Mouse (Mus musculus): Measurements from ENCODE around the gene Fgd5. TPM values are rescaled to one million over a fixed set of nuclear protein-coding genes. Genes with fewer than 3 reads are reported as not detected.

Fgd5 gene
- polyA plus RNA-seq, 2 experiments = 1.5 to 1.6 TPM

GRCm38 (mm10) chr6:92004806-92005205 lies 26.1 kb downstream of the Fgd5 start:
- DNase-seq (ENCODE audit: low read depth in 3 of 3, low spot score in 3 of 3) (no peak), ATAC-seq (ENCODE audit: insufficient read depth) (no peak)
- no peak overlapping the region for H3K9ac ChIP-seq (replicated peaks)
- H3K4me3 ChIP-seq (ENCODE audit: insufficient read depth in 1 of 2, low read depth in 2 of 2, low read length in 2 of 2) = no peak overlapping the region
- no peaks in the 10 kb centered on the region for H3K27me3 ChIP-seq (ENCODE audit: control insufficient read depth, insufficient read depth, low read length)
- 62% methylated on average over 3 of the region's 3 CpGs for WGBS (ENCODE audit: insufficient replicate concordance)
- H3K4me2 ChIP-seq (ENCODE audit: low read depth) = no peak overlapping the region
- H3K27ac ChIP-seq = no peak overlapping the region
- no peaks in the 10 kb centered on the region for H3K4me1 ChIP-seq (replicated peaks; ENCODE audit: control insufficient read depth in 2 of 2, insufficient read depth in 2 of 2, low read length in 1 of 2)
- no peak for TF ChIP-seq CTCF (IDR thresholded peaks at IDR 0.05; ENCODE audit: low read depth)
- no peak for TF ChIP-seq EP300 (IDR thresholded peaks at IDR 0.05; ENCODE audit: low read depth)
- H3K36me3 ChIP-seq (replicated peaks; ENCODE audit: control insufficient read depth, insufficient read depth, low read depth) = no peaks in the 10 kb centered on the region
- no peaks in the 10 kb centered on the region for H3K9me3 ChIP-seq (ENCODE audit: control insufficient read depth, low read length)

- DNase-seq (ENCODE audit: low read depth in 3 of 3, low spot score in 3 of 3) (no peak), ATAC-seq (ENCODE audit: insufficient read depth) (no peak)
- Histone ChIP-seq H3K9ac (replicated peaks) (no peak overlapping the region), H3K36me3 (replicated peaks; ENCODE audit: control insufficient read depth, insufficient read depth, low read depth) (no peaks in the 10 kb centered on the region), H3K4me3 (ENCODE audit: insufficient read depth in 1 of 2, low read depth in 2 of 2, low read length in 2 of 2) (no peak overlapping the region), H3K4me2 (ENCODE audit: low read depth) (no peak overlapping the region), H3K4me1 (replicated peaks; ENCODE audit: control insufficient read depth in 2 of 2, insufficient read depth in 2 of 2, low read length in 1 of 2) (peaks cover 0 to 3% of the 10 kb centered on the region in 2 experiments; a peak in 1 of 4 replicates), H3K27me3 (ENCODE audit: control insufficient read depth, insufficient read depth, low read length) (no peaks in the 10 kb centered on the region), H3K9me3 (ENCODE audit: control insufficient read depth, low read length) (no peaks in the 10 kb centered on the region), H3K27ac (no peak overlapping the region)
- 66% methylated on average over 2 of the region's 2 CpGs for WGBS (ENCODE audit: insufficient replicate concordance)
- TF ChIP-seq CTCF (IDR thresholded peaks at IDR 0.05; ENCODE audit: low read depth) (no peak), EP300 (IDR thresholded peaks at IDR 0.05; ENCODE audit: low read depth) (no peak)
Measured at GRCm38 (mm10) chr6:92010895-92011294, 32.2 kb downstream of the Fgd5 start.

GRCm38 (mm10) chr6:92012413-92012812 lies 33.7 kb downstream of the Fgd5 start:
- ATAC-seq (ENCODE audit: insufficient read depth) (no peak), DNase-seq (ENCODE audit: low read depth in 3 of 3, low spot score in 3 of 3) (no peak)
- 34% methylated on average over 5 of the region's 5 CpGs for WGBS (ENCODE audit: insufficient replicate concordance)
- Histone ChIP-seq H3K9me3 (ENCODE audit: control insufficient read depth, low read length) (no peaks in the 10 kb centered on the region), H3K36me3 (replicated peaks; ENCODE audit: control insufficient read depth, insufficient read depth, low read depth) (no peaks in the 10 kb centered on the region), H3K27ac (no peak overlapping the region), H3K4me3 (ENCODE audit: insufficient read depth in 1 of 2, low read depth in 2 of 2, low read length in 2 of 2) (no peak overlapping the region), H3K4me2 (ENCODE audit: low read depth) (no peak overlapping the region), H3K9ac (replicated peaks) (no peak overlapping the region), H3K27me3 (ENCODE audit: control insufficient read depth, insufficient read depth, low read length) (no peaks in the 10 kb centered on the region), H3K4me1 (replicated peaks; ENCODE audit: control insufficient read depth in 2 of 2, insufficient read depth in 2 of 2, low read length in 1 of 2) (peaks cover 0 to 3% of the 10 kb centered on the region in 2 experiments; a peak in 1 of 4 replicates)
- TF ChIP-seq EP300 (IDR thresholded peaks at IDR 0.05; ENCODE audit: low read depth) (no peak), CTCF (IDR thresholded peaks at IDR 0.05; ENCODE audit: low read depth) (no peak)

GRCm38 (mm10) chr6:92013035-92013434 lies 34.4 kb downstream of the Fgd5 start:
- ATAC-seq (ENCODE audit: insufficient read depth) (no peak), DNase-seq (ENCODE audit: low read depth in 3 of 3, low spot score in 3 of 3) (no peak)
- H3K27me3 ChIP-seq (ENCODE audit: control insufficient read depth, insufficient read depth, low read length) = no peaks in the 10 kb centered on the region
- WGBS (ENCODE audit: insufficient replicate concordance) = 55% methylated on average over 6 of the region's 6 CpGs
- TF ChIP-seq EP300 (IDR thresholded peaks at IDR 0.05; ENCODE audit: low read depth) = no peak
- TF ChIP-seq CTCF (IDR thresholded peaks at IDR 0.05; ENCODE audit: low read depth) = no peak
- no peaks in the 10 kb centered on the region for H3K9me3 ChIP-seq (ENCODE audit: control insufficient read depth, low read length)
- peaks cover 0 to 3% of the 10 kb centered on the region in 2 experiments; a peak in 1 of 4 replicates for H3K4me1 ChIP-seq (replicated peaks; ENCODE audit: control insufficient read depth in 2 of 2, insufficient read depth in 2 of 2, low read length in 1 of 2)
- H3K27ac ChIP-seq = no peak overlapping the region
- no peak overlapping the region for H3K4me3 ChIP-seq (ENCODE audit: insufficient read depth in 1 of 2, low read depth in 2 of 2, low read length in 2 of 2)
- H3K36me3 ChIP-seq (replicated peaks; ENCODE audit: control insufficient read depth, insufficient read depth, low read depth) = no peaks in the 10 kb centered on the region
- H3K4me2 ChIP-seq (ENCODE audit: low read depth) = no peak overlapping the region
- no peak overlapping the region for H3K9ac ChIP-seq (replicated peaks)

GRCm38 (mm10) chr6:92013620-92014019 lies 34.9 kb downstream of the Fgd5 start:
- Histone ChIP-seq H3K4me3 (ENCODE audit: insufficient read depth in 1 of 2, low read depth in 2 of 2, low read length in 2 of 2) (no peak overlapping the region), H3K9me3 (ENCODE audit: control insufficient read depth, low read length) (no peaks in the 10 kb centered on the region), H3K27ac (no peak overlapping the region), H3K4me2 (ENCODE audit: low read depth) (no peak overlapping the region), H3K36me3 (replicated peaks; ENCODE audit: control insufficient read depth, insufficient read depth, low read depth) (no peaks in the 10 kb centered on the region), H3K27me3 (ENCODE audit: control insufficient read depth, insufficient read depth, low read length) (no peaks in the 10 kb centered on the region), H3K4me1 (replicated peaks; ENCODE audit: control insufficient read depth in 2 of 2, insufficient read depth in 2 of 2, low read length in 1 of 2) (peaks cover 0 to 3% of the 10 kb centered on the region in 2 experiments; a peak in 1 of 4 replicates), H3K9ac (replicated peaks) (no peak overlapping the region)
- ATAC-seq (ENCODE audit: insufficient read depth) (no peak), DNase-seq (ENCODE audit: low read depth in 3 of 3, low spot score in 3 of 3) (no peak)
- TF ChIP-seq CTCF (IDR thresholded peaks at IDR 0.05; ENCODE audit: low read depth) = no peak
- TF ChIP-seq EP300 (IDR thresholded peaks at IDR 0.05; ENCODE audit: low read depth) = no peak
- WGBS (ENCODE audit: insufficient replicate concordance) = 69% methylated on average over 3 of the region's 3 CpGs

Measured in liver, embryonic 14.5 days (tissue).